Mouse (Mus musculus): ENCODE data around the gene Syt1.

The Syt1 gene

DNA sequence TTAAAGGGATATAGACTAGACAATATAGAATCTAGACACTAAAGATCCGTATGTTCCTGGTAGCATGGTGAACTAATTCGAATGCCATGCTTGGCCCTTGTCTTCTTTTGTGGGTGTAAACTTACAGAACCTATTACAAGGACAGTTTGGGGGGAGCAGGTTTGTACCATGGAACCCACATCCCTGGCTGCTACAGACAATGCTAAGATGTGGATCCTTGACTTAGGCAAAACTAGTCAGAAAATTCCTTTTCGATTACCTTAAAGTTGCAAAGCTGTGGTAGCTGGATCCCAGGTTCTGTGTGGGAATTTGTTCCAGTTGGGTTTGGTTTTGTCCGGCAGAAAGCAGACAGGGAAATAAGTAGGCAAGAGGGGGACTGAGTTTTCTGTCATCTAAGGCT is 560.4 kb downstream of the Syt1 start:
- DNase-seq (ENCODE audit: extremely low spot score, low spot score): no peak

DNA sequence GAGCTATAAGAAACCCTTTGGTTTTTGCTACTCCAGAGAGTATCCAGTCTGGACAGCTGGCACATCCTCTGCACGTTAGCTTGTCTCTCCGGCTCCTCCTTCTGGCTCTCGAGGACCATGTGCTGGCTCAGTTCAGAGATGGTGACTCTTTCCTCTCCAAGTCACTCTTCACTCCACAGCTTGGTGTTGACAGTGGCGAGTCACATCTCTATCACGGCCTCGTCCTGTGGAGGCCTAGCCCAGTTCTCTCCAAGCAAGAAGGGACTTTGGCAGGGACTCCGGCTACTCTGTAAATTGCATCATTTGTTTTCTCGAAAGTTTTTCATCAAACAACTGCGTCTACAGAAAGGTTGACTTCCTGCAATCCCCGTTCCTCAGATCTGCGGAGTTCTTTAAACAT is 562.4 kb downstream of the Syt1 start:
- DNase-seq (ENCODE audit: extremely low spot score, low spot score): no peak
